Mouse (Mus musculus): ENCODE data around the gene Hmg20a. TPM values are rescaled to one million over a fixed set of nuclear protein-coding genes. Genes with fewer than 3 reads are reported as not detected.

Hmg20a gene
- polyA plus RNA-seq, 1 experiment from 2014 or later = 11.5 TPM

- Histone ChIP-seq H3K27ac (replicated peaks) (no peak overlapping the region), H3K4me1 (replicated peaks) (no peaks in the 10 kb centered on the region), H3K36me3 (replicated peaks) (peaks cover 9% of the 10 kb centered on the region), H3K27me3 (no peaks in the 10 kb centered on the region), H3K9ac (no peak overlapping the region), H3K9me3 (replicated peaks) (no peaks in the 10 kb centered on the region), H3K4me3 (replicated peaks) (no peak overlapping the region), H3K4me2 (no peak overlapping the region)
- 56% methylated on average over 5 of the region's 5 CpGs for WGBS (ENCODE audit: insufficient replicate concordance)
- ATAC-seq (ENCODE audit: insufficient read depth) = no peak
Observed at GRCm38 (mm10) chr9:56478975-56479647, 60.7 kb downstream of the Hmg20a start.

- H3K36me3 ChIP-seq (replicated peaks) = no peaks in the 10 kb centered on the region; the same call in 1 of the 2 replicates
- no peaks in the 10 kb centered on the region for H3K9me3 ChIP-seq (replicated peaks)
- H3K4me1 ChIP-seq (replicated peaks) = 0 out of 2 replicates have a peak, but pooled peaks cover under 1% of the 10 kb centered on the region
- H3K27ac ChIP-seq (replicated peaks) = no peak overlapping the region
- no peak overlapping the region for H3K9ac ChIP-seq
- 81% methylated on average over 4 of the region's 4 CpGs for WGBS (ENCODE audit: insufficient replicate concordance)
- H3K27me3 ChIP-seq = no peaks in the 10 kb centered on the region
- H3K4me3 ChIP-seq (replicated peaks) = no peak overlapping the region
- ATAC-seq (ENCODE audit: insufficient read depth) = no peak
- no peak overlapping the region for H3K4me2 ChIP-seq
Observed at GRCm38 (mm10) chr9:56482623-56483022, 64.2 kb downstream of the Hmg20a start.

DNA sequence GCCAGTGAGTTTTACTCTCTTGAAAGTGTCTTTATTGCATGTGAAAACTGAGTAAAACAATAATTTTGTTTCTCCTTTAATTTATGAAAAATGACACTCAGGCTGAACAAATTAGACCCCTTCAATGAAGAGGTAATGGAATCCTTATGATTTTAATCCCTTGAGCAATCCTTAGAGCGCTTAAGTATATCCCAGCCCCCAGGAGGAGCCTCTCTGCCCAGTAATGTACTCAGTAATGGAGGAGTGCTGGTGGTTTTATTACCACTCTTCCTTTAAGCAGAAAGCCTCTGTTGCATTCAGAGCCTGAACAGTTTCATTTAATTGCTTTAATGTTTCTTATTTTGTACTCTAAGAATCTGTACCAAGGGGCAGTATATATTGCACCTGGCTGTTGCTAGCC, 67.0 kb downstream of the Hmg20a start:
- 0 out of 2 replicates have a peak, but pooled peaks cover 4% of the 10 kb centered on the region for H3K4me1 ChIP-seq (replicated peaks)
- no peaks in the 10 kb centered on the region for H3K27me3 ChIP-seq
- H3K4me2 ChIP-seq = no peak overlapping the region
- H3K9me3 ChIP-seq (replicated peaks) = no peaks in the 10 kb centered on the region
- WGBS (ENCODE audit: insufficient replicate concordance) = 91% methylated on average over 1 of the region's 1 CpGs
- no peak overlapping the region for H3K4me3 ChIP-seq (replicated peaks)
- H3K36me3 ChIP-seq (replicated peaks) = peaks cover 11% of the 10 kb centered on the region
- no peak overlapping the region for H3K9ac ChIP-seq
- H3K27ac ChIP-seq (replicated peaks) = no peak overlapping the region
- no peak for ATAC-seq (ENCODE audit: insufficient read depth)

- no peaks in the 10 kb centered on the region for H3K27me3 ChIP-seq
- H3K4me3 ChIP-seq (replicated peaks) = no peak overlapping the region
- no peaks in the 10 kb centered on the region for H3K9me3 ChIP-seq (replicated peaks)
- H3K9ac ChIP-seq = no peak overlapping the region
- no peak overlapping the region for H3K4me2 ChIP-seq
- peaks cover 18% of the 10 kb centered on the region for H3K36me3 ChIP-seq (replicated peaks)
- 67% methylated on average over 3 of the region's 3 CpGs for WGBS (ENCODE audit: insufficient replicate concordance)
- no peak overlapping the region for H3K27ac ChIP-seq (replicated peaks)
- no peak for ATAC-seq (ENCODE audit: insufficient read depth)
- 0 out of 2 replicates have a peak, but pooled peaks cover 4% of the 10 kb centered on the region for H3K4me1 ChIP-seq (replicated peaks)
Observed at GRCm38 (mm10) chr9:56486158-56486557, 67.7 kb downstream of the Hmg20a start.

DNA sequence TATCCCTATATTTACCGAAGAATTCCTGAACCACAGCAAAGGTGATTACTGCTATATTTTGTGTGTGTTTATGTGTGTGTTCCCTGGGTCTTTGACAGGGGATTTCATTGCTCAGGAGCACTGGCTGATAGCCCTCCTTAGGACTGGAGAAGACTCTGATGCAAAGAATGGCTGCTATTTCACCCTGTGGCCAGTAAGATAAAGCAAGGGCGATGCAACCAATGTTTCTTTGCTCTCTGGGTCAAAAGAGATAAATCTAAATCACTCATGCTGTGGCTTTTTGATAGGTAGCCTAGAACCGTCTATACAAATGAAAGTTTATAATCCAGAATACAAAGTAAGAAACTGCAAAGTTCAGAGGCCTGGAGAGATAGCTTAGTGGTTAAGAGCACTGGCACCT, 69.2 kb downstream of the Hmg20a start:
- no peak overlapping the region for H3K27ac ChIP-seq (replicated peaks)
- no peaks in the 10 kb centered on the region for H3K9me3 ChIP-seq (replicated peaks)
- no peaks in the 10 kb centered on the region for H3K27me3 ChIP-seq
- 0 out of 2 replicates have a peak, but pooled peaks cover 4% of the 10 kb centered on the region for H3K4me1 ChIP-seq (replicated peaks)
- H3K9ac ChIP-seq = no peak overlapping the region
- WGBS (ENCODE audit: insufficient replicate concordance) = 43% methylated on average over 3 of the region's 3 CpGs
- H3K36me3 ChIP-seq (replicated peaks) = peaks cover 31% of the 10 kb centered on the region
- ATAC-seq (ENCODE audit: insufficient read depth) = peak; percentile 28; the same call in 1 of the 2 replicates
- no peak overlapping the region for H3K4me3 ChIP-seq (replicated peaks)
- no peak overlapping the region for H3K4me2 ChIP-seq

DNA sequence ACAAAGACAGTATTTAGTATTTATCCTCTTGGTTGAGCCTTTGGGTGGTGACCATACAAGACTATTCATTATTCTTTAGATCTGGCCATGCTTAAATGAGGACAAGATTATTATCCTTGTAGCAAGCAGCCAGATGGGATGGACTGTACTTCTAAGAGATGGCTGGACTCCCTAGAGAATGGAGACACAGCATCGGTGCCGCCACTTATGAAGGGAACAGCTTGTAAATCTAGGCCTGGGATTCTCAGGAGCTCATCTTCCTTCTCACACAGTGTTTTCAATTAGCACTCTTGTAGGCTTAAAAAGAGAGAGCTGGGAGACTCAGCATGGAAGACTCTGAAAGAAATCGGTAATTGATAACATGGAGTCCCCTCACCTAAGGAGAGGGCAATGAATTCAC, 74.0 kb downstream of the Hmg20a start:
- no peak overlapping the region for H3K4me2 ChIP-seq
- no peaks in the 10 kb centered on the region for H3K9me3 ChIP-seq (replicated peaks)
- no peak overlapping the region for H3K27ac ChIP-seq (replicated peaks)
- H3K36me3 ChIP-seq (replicated peaks) = peaks cover 49% of the 10 kb centered on the region
- WGBS (ENCODE audit: insufficient replicate concordance) = 85% methylated on average over 3 of the region's 3 CpGs
- no peaks in the 10 kb centered on the region for H3K27me3 ChIP-seq
- no peak overlapping the region for H3K9ac ChIP-seq
- H3K4me1 ChIP-seq (replicated peaks) = peaks cover 4% of the 10 kb centered on the region; the same call in 1 of the 2 replicates
- no peak overlapping the region for H3K4me3 ChIP-seq (replicated peaks)
- no peak for ATAC-seq (ENCODE audit: insufficient read depth)

- ATAC-seq (ENCODE audit: insufficient read depth) = no peak
- WGBS (ENCODE audit: insufficient replicate concordance) = 52% methylated on average over 1 of the region's 1 CpGs
- H3K4me1 ChIP-seq (replicated peaks) = peaks cover under 1% of the 10 kb centered on the region; the same call in 1 of the 2 replicates
- H3K9ac ChIP-seq = no peak overlapping the region
- H3K4me2 ChIP-seq = no peak overlapping the region
- no peaks in the 10 kb centered on the region for H3K27me3 ChIP-seq
- no peak overlapping the region for H3K4me3 ChIP-seq (replicated peaks)
- no peak overlapping the region for H3K27ac ChIP-seq (replicated peaks)
- peaks cover 49% of the 10 kb centered on the region for H3K36me3 ChIP-seq (replicated peaks)
- no peaks in the 10 kb centered on the region for H3K9me3 ChIP-seq (replicated peaks)
Observed at GRCm38 (mm10) chr9:56492916-56493315, 74.5 kb downstream of the Hmg20a start.

DNA sequence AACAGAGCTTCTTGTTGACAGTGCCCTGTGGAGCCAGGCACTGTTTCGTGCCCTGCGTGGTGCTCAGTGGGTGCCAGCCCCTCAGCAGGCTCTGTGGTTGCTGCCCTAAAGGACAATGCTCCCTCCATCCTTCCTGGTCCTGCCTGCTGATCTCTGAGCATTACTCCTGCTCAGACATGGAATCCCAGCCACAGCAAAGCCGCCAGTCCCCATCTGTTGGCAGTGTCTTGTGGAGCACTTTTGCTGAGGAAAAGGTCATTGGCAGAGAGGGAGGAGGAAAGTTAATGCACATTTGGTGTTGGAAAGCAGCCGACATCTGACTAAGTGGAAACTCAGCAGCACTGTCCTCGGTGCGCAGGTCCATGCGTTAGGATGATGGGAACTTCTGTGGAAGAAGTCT, 76.7 kb downstream of the Hmg20a start:
- WGBS (ENCODE audit: insufficient replicate concordance) = 65% methylated on average over 7 of the region's 7 CpGs
- Histone ChIP-seq H3K27me3 (no peaks in the 10 kb centered on the region), H3K4me1 (replicated peaks) (no peaks in the 10 kb centered on the region; the same call in 1 of the 2 replicates), H3K9ac (no peak overlapping the region), H3K36me3 (replicated peaks) (peaks cover 39% of the 10 kb centered on the region), H3K27ac (replicated peaks) (no peak overlapping the region), H3K4me3 (replicated peaks) (no peak overlapping the region), H3K4me2 (no peak overlapping the region), H3K9me3 (replicated peaks) (no peaks in the 10 kb centered on the region)
- no peak for ATAC-seq (ENCODE audit: insufficient read depth)

GRCm38 (mm10) chr9:56495795-56496232, 77.4 kb downstream of the Hmg20a start:
- Histone ChIP-seq H3K4me3 (replicated peaks) (no peak overlapping the region), H3K9me3 (replicated peaks) (no peaks in the 10 kb centered on the region), H3K27ac (replicated peaks) (no peak overlapping the region), H3K36me3 (replicated peaks) (peaks cover 34% of the 10 kb centered on the region), H3K27me3 (no peaks in the 10 kb centered on the region), H3K9ac (no peak overlapping the region), H3K4me2 (no peak overlapping the region), H3K4me1 (replicated peaks) (no peaks in the 10 kb centered on the region; the same call in 1 of the 2 replicates)
- WGBS (ENCODE audit: insufficient replicate concordance) = 35% methylated on average over 5 of the region's 5 CpGs
- no peak for ATAC-seq (ENCODE audit: insufficient read depth)

DNA sequence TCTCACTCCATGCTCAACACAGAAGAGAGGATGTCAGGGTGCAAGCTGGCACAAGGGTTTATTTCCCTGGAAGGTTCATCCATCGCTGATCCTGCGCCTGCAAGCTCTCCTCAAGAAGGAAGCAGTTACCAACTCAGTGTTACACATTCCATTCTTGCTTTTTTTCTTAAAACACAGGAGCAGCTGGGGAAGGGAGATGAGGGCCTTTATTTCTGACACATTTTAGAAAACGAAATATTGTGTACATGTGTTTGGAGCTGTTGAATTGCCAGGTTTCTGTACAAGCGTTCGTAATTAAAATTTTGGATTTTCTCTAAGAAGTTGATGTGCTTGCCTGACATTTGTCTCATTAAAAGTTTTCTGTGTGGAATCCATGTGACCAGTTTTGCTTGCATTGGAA, 78.2 kb downstream of the Hmg20a start:
- WGBS (ENCODE audit: insufficient replicate concordance) = 77% methylated on average over 5 of the region's 5 CpGs
- no peak overlapping the region for H3K27ac ChIP-seq (replicated peaks)

DNA sequence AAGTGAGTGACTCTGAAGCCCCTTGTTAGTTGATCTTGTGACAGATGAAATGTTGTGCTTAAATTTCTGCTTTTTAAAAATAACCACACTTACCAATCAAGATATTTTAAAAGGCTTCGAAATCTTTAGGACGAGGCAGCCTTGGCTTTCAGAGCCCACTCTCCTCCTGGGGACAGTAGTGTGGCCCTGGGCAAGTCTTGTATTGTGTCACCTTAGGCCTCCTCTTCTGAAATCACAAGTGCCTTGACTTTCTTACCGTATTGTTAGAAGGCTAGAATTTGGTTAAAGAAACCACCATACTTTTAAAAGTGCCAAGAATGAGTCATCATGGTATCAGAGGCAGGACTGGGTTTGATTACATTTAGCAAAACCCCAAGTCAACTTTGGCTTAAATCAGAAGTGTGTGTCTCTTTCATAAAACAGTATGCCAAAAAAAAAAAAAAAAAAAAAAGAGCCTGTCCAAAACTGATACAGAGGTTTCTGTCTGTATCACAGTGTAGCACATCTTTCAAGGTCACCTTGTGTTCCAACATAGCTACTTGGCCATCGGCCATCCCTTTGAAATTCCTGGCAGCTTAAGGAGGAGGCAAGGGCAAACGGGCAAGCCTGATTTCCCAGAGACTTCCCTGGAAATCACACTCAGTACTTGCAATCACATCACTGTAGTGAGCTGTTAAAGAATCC, 78.9 kb downstream of the Hmg20a start:
- peaks cover 20% of the 10 kb centered on the region; the same call in 1 of the 2 replicates for H3K36me3 ChIP-seq (replicated peaks)
- H3K4me2 ChIP-seq = no peak overlapping the region
- H3K9me3 ChIP-seq (replicated peaks) = no peaks in the 10 kb centered on the region
- WGBS (ENCODE audit: insufficient replicate concordance) = 64% methylated on average over 5 of the region's 5 CpGs
- no peak overlapping the region for H3K9ac ChIP-seq
- no peaks in the 10 kb centered on the region for H3K27me3 ChIP-seq
- no peak overlapping the region for H3K4me3 ChIP-seq (replicated peaks)
- no peak overlapping the region for H3K27ac ChIP-seq (replicated peaks)
- no peak for ATAC-seq (ENCODE audit: insufficient read depth)
- H3K4me1 ChIP-seq (replicated peaks) = no peaks in the 10 kb centered on the region; the same call in 1 of the 2 replicates

More for the DNA sequence above, 78.2 kb downstream of the Hmg20a start:
- H3K4me2 ChIP-seq = no peak overlapping the region
- H3K4me1 ChIP-seq (replicated peaks) = no peaks in the 10 kb centered on the region; the same call in 1 of the 2 replicates
- H3K9me3 ChIP-seq (replicated peaks) = no peaks in the 10 kb centered on the region
- H3K4me3 ChIP-seq (replicated peaks) = no peak overlapping the region
- no peak overlapping the region for H3K9ac ChIP-seq
- ATAC-seq (ENCODE audit: insufficient read depth) = no peak
- H3K36me3 ChIP-seq (replicated peaks) = peaks cover 28% of the 10 kb centered on the region
- no peaks in the 10 kb centered on the region for H3K27me3 ChIP-seq
